Mouse (Mus musculus): ENCODE measurements around the gene Lmntd2. TPM values are rescaled to one million over a fixed set of nuclear protein-coding genes. Genes with fewer than 3 reads are reported as not detected.

Lmntd2 gene
- polyA plus RNA-seq, 1 experiment from 2014 or later: 0.59 TPM

DNA sequence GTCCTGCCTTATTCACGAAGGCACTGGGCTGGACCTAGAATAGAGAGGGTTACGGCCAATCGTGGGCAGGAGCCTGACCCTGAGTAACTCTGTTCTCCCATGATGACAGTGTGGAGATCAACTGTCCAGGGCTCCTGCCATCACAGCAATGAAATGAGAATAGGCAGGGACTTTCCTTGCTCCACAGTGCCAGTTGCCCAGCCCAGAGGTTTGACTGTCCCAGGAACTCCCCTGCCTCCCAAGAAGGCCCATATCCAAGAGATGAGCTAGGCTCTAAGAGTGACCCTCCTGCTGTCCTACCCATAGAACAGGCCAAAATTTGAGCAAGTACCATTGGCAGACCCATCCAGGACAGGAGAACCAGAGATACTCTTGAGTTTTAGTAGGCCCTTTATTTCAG, 25.1 kb downstream of the Lmntd2 start:
- H3K36me3 ChIP-seq: peaks cover 36% of the 10 kb centered on the region
- H3K4me3 ChIP-seq (replicated peaks): no peak overlapping the region
- DNase-seq (no peak), ATAC-seq (ENCODE audit: low read depth) (no peak)
- H3K4me1 ChIP-seq (replicated peaks): peaks cover 33% of the 10 kb centered on the region
- H3K9ac ChIP-seq: no peak overlapping the region
- H3K27me3 ChIP-seq: no peaks in the 10 kb centered on the region
- H3K27ac ChIP-seq: 0 out of 2 replicates have a peak overlapping the region, but pooled peaks have one; percentile 4
- H3K9me3 ChIP-seq (replicated peaks): no peaks in the 10 kb centered on the region
- WGBS (ENCODE audit: insufficient replicate concordance): 88% methylated on average over 3 of the region's 3 CpGs
- no peak overlapping the region for H3K4me2 ChIP-seq

DNA sequence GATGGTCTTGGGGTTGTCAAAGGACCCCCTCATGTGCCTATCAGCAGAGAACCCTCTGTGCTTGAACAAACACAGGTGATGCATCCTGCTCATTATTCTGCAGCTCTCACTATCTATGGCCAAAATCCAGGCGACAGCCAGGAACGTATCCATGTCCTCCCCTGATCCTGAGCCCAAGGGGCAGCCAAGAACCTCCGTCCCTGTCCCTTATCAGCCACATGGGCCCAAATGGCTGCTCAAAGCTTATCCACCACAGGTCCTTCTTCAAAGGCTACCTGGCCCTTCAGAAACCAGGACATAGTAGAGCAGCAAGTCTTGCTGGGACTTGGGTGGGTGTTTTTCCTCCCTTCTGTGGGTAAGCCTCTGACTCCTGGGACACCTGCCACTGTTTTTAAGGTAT, 25.7 kb downstream of the Lmntd2 start:
- no peak overlapping the region for H3K4me2 ChIP-seq
- no peaks in the 10 kb centered on the region for H3K27me3 ChIP-seq
- WGBS (ENCODE audit: insufficient replicate concordance): 69% methylated on average over 3 of the region's 3 CpGs
- H3K36me3 ChIP-seq: peaks cover 36% of the 10 kb centered on the region
- no peak overlapping the region for H3K9ac ChIP-seq
- H3K27ac ChIP-seq: 0 out of 2 replicates have a peak overlapping the region, but pooled peaks have one; percentile 4
- ATAC-seq (ENCODE audit: low read depth) (no peak), DNase-seq (no peak)
- no peak overlapping the region for H3K4me3 ChIP-seq (replicated peaks)
- peaks cover 32% of the 10 kb centered on the region for H3K4me1 ChIP-seq (replicated peaks)
- H3K9me3 ChIP-seq (replicated peaks): no peaks in the 10 kb centered on the region

DNA sequence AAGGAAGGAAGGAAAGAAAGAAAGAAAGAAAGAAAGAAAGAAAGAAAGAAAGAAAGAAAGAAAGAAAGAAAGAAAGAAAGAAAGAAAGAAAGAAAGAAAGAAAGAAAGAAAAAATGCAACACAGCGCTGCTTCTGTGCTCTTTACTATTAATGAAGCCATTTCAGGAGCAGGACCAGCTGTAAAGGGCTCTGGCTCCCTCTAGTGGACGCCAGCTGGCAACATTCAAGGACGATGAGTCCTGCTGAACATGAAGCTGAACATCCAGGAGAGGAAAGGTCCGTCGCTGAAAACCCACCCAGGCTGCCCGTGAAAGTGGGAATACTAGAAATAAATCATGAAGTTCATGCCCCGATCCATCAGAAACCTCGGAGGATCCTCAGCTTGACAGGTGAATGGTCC, 37.7 kb downstream of the Lmntd2 start:
- peak; percentile 76 for DNase-seq
- no peak overlapping the region for H3K4me2 ChIP-seq
- H3K36me3 ChIP-seq: no peaks in the 10 kb centered on the region
- ATAC-seq (ENCODE audit: low read depth): no peak
- H3K4me1 ChIP-seq (replicated peaks): peaks cover 23% of the 10 kb centered on the region
- no peak overlapping the region for H3K4me3 ChIP-seq (replicated peaks)
- 1% methylated on average over 8 of the region's 8 CpGs for WGBS (ENCODE audit: insufficient replicate concordance)
- peaks cover 3% of the 10 kb centered on the region; the same call in 1 of the 2 replicates for H3K27me3 ChIP-seq
- no peak overlapping the region for H3K9ac ChIP-seq
- H3K9me3 ChIP-seq (replicated peaks): no peaks in the 10 kb centered on the region
- no peak overlapping the region for H3K27ac ChIP-seq

DNA sequence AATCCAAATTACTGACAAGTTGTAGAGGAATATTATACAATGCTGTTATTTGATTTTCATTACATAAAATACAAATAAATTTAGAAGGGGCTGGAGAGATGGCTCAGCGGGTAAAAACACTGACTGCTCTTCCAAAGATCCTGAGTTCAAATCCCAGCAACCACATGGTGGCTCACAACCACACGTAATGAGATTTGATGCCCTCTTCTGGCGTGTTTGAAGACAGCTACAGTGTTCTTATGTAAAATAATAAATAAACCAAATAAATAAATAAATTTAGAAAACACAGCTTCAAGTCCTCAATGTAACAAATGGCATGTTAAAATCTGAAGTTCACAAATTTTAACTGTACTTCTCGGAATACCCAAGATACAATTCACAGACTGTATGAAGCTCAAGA, 38.8 kb downstream of the Lmntd2 start:
- H3K4me1 ChIP-seq (replicated peaks): peaks cover 34% of the 10 kb centered on the region
- H3K36me3 ChIP-seq: no peaks in the 10 kb centered on the region
- no peak for DNase-seq
- no peak overlapping the region for H3K4me3 ChIP-seq (replicated peaks)
- no peaks in the 10 kb centered on the region for H3K9me3 ChIP-seq (replicated peaks)
- H3K27me3 ChIP-seq: peaks cover 3% of the 10 kb centered on the region; the same call in 1 of the 2 replicates
- H3K4me2 ChIP-seq: no peak overlapping the region
- ATAC-seq (ENCODE audit: low read depth): no peak
- no peak overlapping the region for H3K27ac ChIP-seq
- WGBS (ENCODE audit: insufficient replicate concordance): 73% methylated on average over 4 of the region's 4 CpGs
- no peak overlapping the region for H3K9ac ChIP-seq

DNA sequence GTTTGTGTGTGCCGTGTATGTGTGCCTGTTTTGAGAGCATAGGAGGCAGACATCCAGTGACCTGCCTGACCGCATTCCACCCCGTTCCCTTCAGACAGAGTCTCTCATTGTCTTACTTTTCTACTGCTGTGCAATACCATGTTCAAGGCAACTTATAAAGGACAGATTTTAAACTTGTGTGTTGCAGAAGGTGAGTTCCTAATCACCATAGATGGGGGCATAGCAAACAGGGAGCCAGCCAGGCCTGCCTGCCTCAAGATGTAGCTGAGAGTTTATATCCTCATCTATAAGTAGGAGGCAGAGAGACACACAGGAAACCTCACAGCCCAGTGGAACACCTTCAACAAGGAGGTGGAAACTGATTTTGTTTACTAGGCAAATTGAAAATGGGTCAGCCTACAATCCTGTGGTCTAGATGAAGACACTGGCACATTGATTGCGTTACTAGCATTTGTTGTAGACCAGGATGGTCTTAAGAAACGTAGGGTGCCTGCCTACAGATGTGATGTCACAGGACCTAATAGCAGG, 40.5 kb downstream of the Lmntd2 start:
- no peak for DNase-seq
- Histone ChIP-seq H3K4me3 (replicated peaks) (peak overlapping the region; percentile 70; the same call in 1 of the 2 replicates), H3K4me2 (peak overlapping the region; percentile 89), H3K27me3 (peaks cover 3% of the 10 kb centered on the region; the same call in 1 of the 2 replicates), H3K4me1 (replicated peaks) (peaks cover 50% of the 10 kb centered on the region), H3K36me3 (no peaks in the 10 kb centered on the region), H3K9me3 (replicated peaks) (no peaks in the 10 kb centered on the region), H3K9ac (peak overlapping the region; percentile 79), H3K27ac (peak overlapping the region; percentile 83)
- ATAC-seq (ENCODE audit: low read depth): no peak
- WGBS (ENCODE audit: insufficient replicate concordance): 78% methylated on average over 5 of the region's 5 CpGs

DNA sequence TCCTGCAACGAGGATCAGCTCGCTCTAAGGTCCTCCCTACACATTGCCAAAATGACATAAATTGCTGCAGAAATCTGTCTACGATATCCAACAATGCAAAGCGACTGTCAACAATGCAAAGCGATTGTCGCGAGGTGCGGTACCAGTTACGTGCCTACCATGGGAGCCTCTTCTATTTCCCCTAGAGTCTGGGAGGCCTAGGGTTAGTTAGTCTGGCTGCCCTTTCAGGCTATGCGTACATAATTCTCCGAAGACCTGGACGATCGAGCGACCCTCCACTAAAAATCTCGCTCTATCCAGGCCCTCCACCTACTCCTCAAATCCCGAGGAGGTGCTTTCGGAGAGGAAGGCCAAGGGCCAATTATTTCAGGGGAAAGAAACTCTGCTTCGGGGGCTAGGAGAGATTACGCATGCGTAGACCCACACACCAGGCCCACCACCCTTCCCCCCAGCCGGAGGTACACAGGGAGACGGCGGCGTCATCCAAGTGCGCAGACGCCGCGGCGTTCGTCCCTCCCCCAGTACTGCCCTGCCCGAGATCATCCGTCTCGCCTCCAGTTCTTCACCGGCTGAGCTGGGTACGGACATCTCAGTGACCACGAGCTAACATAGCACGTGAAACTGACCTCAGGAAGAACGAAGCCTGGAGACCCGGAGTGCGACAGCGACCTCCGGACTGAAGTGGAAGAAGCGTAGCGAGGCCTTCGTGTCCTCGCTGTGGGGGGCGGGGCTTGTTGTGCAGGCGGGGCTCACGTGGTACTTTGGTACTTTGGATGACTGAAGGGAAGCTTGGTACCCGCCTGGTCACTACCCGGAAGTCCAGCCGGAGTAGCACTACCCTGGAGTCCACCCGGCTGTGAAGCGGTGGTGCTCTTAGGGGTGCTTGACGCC, 41.5 kb downstream of the Lmntd2 start, which contains the start of gene Rnh1:
Gene Rnh1, minus strand, starts transcription at position 742 of the 891 bp plus-strand sequence.
- no peaks in the 10 kb centered on the region for H3K9me3 ChIP-seq (replicated peaks)
- ATAC-seq (ENCODE audit: low read depth) (peak; percentile 84), DNase-seq (peak; percentile 84)
- H3K4me2 ChIP-seq: peak within 1 kb of the TSS; percentile 89
- H3K9ac ChIP-seq: peak within 1 kb of the TSS; percentile 79
- H3K36me3 ChIP-seq: no peaks in the 10 kb centered on the region
- peak within 1 kb of the TSS; percentile 83 for H3K27ac ChIP-seq
- no peaks in the 10 kb centered on the region for H3K27me3 ChIP-seq
- peak within 1 kb of the TSS; percentile 70 for H3K4me3 ChIP-seq (replicated peaks)
- 3% methylated on average over 55 of the region's 55 CpGs for WGBS (ENCODE audit: insufficient replicate concordance)
- H3K4me1 ChIP-seq (replicated peaks): peaks cover 60% of the 10 kb centered on the region

DNA sequence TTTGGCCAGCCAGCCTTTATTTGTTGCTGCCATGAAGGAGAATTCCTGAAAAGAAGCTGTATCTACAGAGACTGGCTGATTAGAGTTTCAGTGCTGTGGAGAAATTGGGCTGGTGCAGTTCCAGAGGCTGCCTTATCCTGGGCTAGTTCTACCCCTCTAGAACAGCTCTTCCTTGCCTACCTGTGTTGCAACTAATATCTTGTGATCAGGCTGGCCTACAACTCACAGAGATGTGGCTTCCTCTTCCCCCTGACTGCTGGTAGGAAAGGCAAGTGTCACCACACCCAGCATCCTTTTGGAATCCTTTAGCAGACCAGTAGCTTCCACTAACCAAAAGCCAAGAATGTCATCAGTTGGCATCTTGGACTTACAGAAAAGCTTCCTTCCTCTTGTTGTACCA, 44.0 kb downstream of the Lmntd2 start:
- peaks cover 70% of the 10 kb centered on the region for H3K4me1 ChIP-seq (replicated peaks)
- H3K9ac ChIP-seq: 0 out of 2 replicates have a peak overlapping the region, but pooled peaks have one; percentile 7

DNA sequence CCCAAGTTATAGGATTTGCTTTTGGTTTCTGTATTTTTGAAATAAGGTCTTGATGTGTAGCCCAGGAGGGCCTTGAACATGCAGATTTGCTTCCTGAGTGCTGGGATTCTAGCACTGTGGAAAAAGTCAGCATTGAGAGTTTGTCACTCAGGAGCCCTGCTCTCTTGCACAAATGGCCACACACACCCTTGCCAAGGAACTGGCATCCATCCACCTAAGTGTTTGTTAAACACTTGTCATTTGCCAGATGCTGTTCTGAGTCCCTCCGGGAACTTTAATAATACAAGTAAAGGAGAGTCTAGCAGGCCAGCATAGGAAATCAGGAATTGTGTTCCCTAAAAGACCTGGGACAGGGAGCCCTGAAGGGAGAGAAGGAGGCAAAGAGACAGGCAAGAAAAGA, 44.6 kb downstream of the Lmntd2 start:
- DNase-seq: no peak
- H3K4me1 ChIP-seq (replicated peaks): peaks cover 70% of the 10 kb centered on the region
- peak overlapping the region; percentile 78 for H3K9ac ChIP-seq

More for the DNA sequence above, 44.0 kb downstream of the Lmntd2 start:
- Histone ChIP-seq H3K4me2 (no peak overlapping the region), H3K9me3 (replicated peaks) (no peaks in the 10 kb centered on the region), H3K27me3 (no peaks in the 10 kb centered on the region), H3K27ac (peak overlapping the region; percentile 80; the same call in 1 of the 2 replicates), H3K36me3 (peaks cover 7% of the 10 kb centered on the region; the same call in 1 of the 2 replicates), H3K4me3 (replicated peaks) (no peak overlapping the region)
- no peak for DNase-seq
- no peak for ATAC-seq (ENCODE audit: low read depth)

DNA sequence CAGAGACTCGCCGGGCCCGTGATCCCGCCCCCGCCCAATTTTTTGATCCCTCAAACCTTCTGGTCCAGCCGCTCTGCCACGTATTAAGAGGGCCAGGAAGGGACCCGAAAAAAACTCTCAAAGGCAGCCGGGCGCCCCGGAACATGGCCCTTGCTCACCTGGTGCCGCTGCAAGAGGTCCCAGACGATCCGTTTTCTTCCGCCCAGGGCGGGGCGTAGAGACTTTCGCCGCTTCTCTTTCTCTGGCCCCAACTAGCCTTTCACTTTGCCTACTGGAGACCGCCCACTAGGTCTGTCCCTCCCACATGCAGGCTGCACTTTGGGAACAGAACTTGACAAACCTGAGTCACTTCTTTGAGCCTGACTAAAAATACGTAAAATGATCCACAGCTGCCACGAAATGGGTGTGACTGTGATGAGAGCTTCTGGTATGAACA, 45.3 kb downstream of the Lmntd2 start:
- Histone ChIP-seq H3K4me3 (replicated peaks) (peak overlapping the region; percentile 66), H3K9ac (peak overlapping the region; percentile 78), H3K27ac (peak overlapping the region; percentile 80), H3K9me3 (replicated peaks) (no peaks in the 10 kb centered on the region), H3K27me3 (no peaks in the 10 kb centered on the region), H3K4me1 (replicated peaks) (peaks cover 68% of the 10 kb centered on the region), H3K4me2 (peak overlapping the region; percentile 86), H3K36me3 (peaks cover 20% of the 10 kb centered on the region)
- 2% methylated on average over 22 of the region's 22 CpGs for WGBS (ENCODE audit: insufficient replicate concordance)
- ATAC-seq (ENCODE audit: low read depth) (peak; percentile 63), DNase-seq (peak; percentile 71)

More for the DNA sequence above, 44.6 kb downstream of the Lmntd2 start:
- WGBS (ENCODE audit: insufficient replicate concordance): 93% methylated on average over 1 of the region's 1 CpGs
- Histone ChIP-seq H3K4me2 (peak overlapping the region; percentile 86), H3K36me3 (peaks cover 12% of the 10 kb centered on the region), H3K4me3 (replicated peaks) (peak overlapping the region; percentile 66; the same call in 1 of the 2 replicates), H3K27me3 (no peaks in the 10 kb centered on the region), H3K9me3 (replicated peaks) (no peaks in the 10 kb centered on the region), H3K27ac (peak overlapping the region; percentile 80)
- no peak for ATAC-seq (ENCODE audit: low read depth)

DNA sequence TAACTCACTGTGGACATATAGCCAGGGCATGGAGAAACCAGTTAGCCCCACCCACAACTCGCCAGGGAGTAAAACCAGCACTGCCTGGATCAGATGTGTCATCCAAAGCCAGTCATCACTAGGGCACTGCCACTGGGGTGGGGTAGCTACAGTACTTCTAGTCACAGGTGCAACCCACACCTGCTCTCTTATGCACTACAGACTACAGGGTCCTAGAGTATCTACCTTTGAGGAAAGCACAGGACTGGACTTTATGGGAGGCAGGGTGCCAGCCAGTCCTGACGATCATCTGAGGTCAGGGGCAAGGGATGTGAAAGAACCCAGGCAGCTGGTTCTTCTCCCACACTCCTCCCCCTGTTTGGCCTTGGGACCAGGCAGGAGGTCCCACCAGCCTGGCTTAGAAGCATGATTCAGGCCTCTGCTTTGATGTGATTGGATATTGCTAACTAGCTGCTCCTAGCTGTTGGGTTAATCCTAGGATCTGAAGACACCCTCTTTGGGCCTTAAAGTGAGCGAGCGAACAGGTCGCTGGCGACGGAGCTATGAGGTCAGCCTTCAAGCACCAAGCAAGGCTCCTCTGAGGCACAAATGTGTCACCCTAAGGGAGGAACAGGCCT, 45.9 kb downstream of the Lmntd2 start:
- 12% methylated on average over 7 of the region's 7 CpGs for WGBS (ENCODE audit: insufficient replicate concordance)
- DNase-seq (peak; percentile 52), ATAC-seq (ENCODE audit: low read depth) (peak; percentile 38)
- H3K27me3 ChIP-seq: no peaks in the 10 kb centered on the region
- peak overlapping the region; percentile 80 for H3K27ac ChIP-seq
- peak overlapping the region; percentile 86 for H3K4me2 ChIP-seq
- H3K4me1 ChIP-seq (replicated peaks): peaks cover 62% of the 10 kb centered on the region
- peaks cover 25% of the 10 kb centered on the region for H3K36me3 ChIP-seq
- H3K9ac ChIP-seq: peak overlapping the region; percentile 78
- H3K9me3 ChIP-seq (replicated peaks): no peaks in the 10 kb centered on the region
- peak overlapping the region; percentile 66 for H3K4me3 ChIP-seq (replicated peaks)

DNA sequence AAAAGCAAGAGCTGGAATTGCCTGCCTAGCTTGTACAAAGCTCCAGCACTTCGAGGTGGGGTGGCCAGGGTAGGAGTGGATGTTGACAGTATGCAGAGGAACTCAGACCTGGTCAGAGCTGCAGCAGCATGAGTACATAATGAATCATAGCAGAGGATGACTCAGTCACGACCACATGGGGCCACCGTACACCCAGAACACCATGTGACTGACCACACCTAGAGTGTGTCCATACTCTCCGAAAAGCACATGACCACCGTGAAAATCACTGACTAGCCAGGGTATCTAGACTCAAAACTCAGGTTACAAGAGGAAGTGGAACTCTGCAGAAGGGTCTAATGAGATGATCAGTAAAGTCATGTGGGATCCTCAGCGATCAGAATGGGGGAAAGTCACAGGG, 49.0 kb downstream of the Lmntd2 start:
- Histone ChIP-seq H3K4me1 (replicated peaks) (peaks cover 35% of the 10 kb centered on the region), H3K36me3 (peaks cover 57% of the 10 kb centered on the region), H3K4me2 (no peak overlapping the region), H3K27ac (no peak overlapping the region), H3K9ac (no peak overlapping the region), H3K9me3 (replicated peaks) (no peaks in the 10 kb centered on the region), H3K4me3 (replicated peaks) (no peak overlapping the region), H3K27me3 (no peaks in the 10 kb centered on the region)
- 63% methylated on average over 6 of the region's 6 CpGs for WGBS (ENCODE audit: insufficient replicate concordance)
- no peak for DNase-seq
- no peak for ATAC-seq (ENCODE audit: low read depth)

All from liver, embryonic 13.5 days (tissue).